Mouse (Mus musculus): ENCODE measurements at regions not wholly inside any gene's neighbourhood (a gene's known extent, or its start where the extent isn't known, plus 50 kb on each side); places are given as distances from the start of the nearest gene placed in this dataset.

DNA sequence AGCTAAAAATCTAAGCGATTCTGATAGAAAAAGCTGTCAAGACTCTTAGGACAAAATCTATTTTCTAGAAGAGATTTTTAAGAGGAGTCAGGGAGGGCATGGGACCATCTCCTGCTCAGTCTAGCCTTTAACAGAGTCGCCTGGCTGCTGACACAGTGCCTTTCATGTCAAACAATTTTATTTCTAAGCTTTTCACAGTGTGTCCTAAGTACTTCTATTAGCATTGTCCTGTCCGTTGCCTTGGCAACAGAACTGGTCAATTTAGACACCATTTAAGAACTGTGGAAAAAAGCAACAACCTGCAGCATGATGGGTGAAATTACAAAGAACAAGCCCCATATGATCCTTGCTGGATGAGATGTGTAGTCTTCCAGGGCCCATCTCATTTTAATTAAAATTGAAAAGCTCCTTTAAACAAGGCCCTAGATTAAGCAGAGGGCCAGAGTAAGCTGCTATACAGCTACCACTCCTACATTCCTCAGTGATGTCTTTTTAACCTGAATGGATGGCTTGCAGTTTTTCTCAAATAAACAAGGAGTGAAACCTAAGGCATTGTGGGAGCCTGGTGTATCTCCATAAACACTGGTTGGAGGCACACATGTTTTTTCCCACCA is 133.0 kb upstream of the Nrsn1 start:
- no peak for TF ChIP-seq POLR2A (IDR thresholded peaks at IDR 0.05; ENCODE audit: borderline replicate concordance, extremely low read depth, low read depth, low read length)
- no peak for TF ChIP-seq CTCF (IDR thresholded peaks at IDR 0.05; ENCODE audit: insufficient read depth, low read length)

Measured in lung, adult 2 months (tissue).